Mouse (Mus musculus) bone marrow, adult 2 months (tissue): ENCODE results near the gene Mybpc3. TPM values are rescaled to one million over a fixed set of nuclear protein-coding genes. Genes with fewer than 3 reads are reported as not detected.

ENCODE experiments used
- H3K27ac ChIP-seq: fragments of 200-500 bp; 2 replicates; pipeline ENCODE4 v1.5.1; 2012; ENCODE audit warnings: low read depth, mild to moderate bottlenecking, control low read depth, inconsistent platforms, low read length; ENCODE audit not compliant: control insufficient read depth, poor library complexity, insufficient read depth
- H3K4me1 ChIP-seq: fragments of 200-500 bp; 2 replicates; pipeline ENCODE4 v1.6.1; 2011; ENCODE audit warnings: low read length; ENCODE audit not compliant: control insufficient read depth, insufficient read depth
- H3K4me3 ChIP-seq: fragments of 200-500 bp; replicated peaks from 2 replicates; pipeline ENCODE3; 2011; ENCODE audit warnings: mild to moderate bottlenecking, low read depth, low read length, control low read depth; ENCODE audit not compliant: control insufficient read depth
- CTCF ChIP-seq: fragments of 200-500 bp; IDR thresholded peaks from 2 replicates; pipeline ENCODE4 v1.5.1; 2011; ENCODE audit warnings: low read length, control low read depth; ENCODE audit not compliant: control insufficient read depth, insufficient read depth
- POLR2A ChIP-seq: fragments of 200-500 bp; IDR thresholded peaks from 2 replicates; pipeline ENCODE4 v1.6.1; 2011; ENCODE audit warnings: low read depth, mild to moderate bottlenecking, control low read depth, low read length, borderline replicate concordance; ENCODE audit not compliant: control insufficient read depth
- WGBS: fragments of 180-500 bp; shearing (Covaris S2); methylation state at CpG from one replicate; pipeline ENCODE4 v1.1.7; 2018; 5-methylcytosine and 5-hydroxymethylcytosine counted together
- polyA plus RNA-seq: library from polyadenylated mRNA; stranded (reverse); fragments of >200 nt; gene quantifications from 2 replicates; pipeline ENCODE4 v1.2.4, GENCODE M21; 2011; ENCODE audit warnings: low replicate concordance; ENCODE audit not compliant: missing spikeins, insufficient read depth, insufficient read length

The Mybpc3 gene
- 0.54 and 1.1 TPM in 2 replicates for polyA plus RNA-seq

- Histone ChIP-seq H3K4me3 (no peak within 1 kb of the TSS), H3K27ac (no peak within 1 kb of the TSS), H3K4me1 (peaks cover 1% of the 10 kb centered on the region; the same call in 1 of the 2 replicates)
- TF ChIP-seq CTCF (no peak), POLR2A (no peak)
- 80% methylated on average over 11 of the region's 11 CpGs for WGBS
Observed at GRCm38 (mm10) chr2:91117585-91118275, at the start of gene Mybpc3. Mybpc3 (plus strand) TSS chr2:91118144.

DNA sequence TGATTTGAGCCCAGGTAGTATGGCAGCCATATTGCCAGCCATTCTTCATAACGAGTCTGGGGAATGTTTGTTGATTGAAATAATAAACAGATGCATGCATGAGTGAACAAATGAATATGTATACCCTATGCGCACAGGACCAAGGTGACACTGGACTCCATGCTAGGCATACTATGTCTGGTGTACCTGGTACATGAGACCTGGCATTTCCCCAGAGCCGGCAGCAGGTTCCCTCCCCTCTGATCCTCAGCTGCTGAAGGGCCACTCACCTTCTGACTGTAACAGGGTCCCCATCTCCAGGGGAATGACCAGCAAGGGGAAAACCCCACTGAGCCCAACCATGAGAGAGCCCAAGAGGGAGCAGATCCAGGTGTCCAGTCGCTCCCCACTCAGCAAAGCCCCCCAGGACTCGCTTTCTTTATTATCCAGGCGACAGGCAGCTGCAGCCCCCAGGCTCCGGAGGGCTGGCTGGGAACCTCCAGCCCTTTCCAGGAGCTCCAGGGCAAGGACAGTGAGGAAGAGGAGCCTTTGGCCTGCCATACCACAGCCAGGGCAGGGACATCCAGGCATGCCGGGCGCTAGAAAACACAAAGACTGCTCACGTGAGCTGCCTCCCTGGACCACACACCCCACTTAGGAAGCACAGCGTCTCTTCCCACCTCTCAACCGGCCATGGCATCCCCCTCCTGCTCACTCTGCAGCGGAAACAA lies 49.6 kb upstream of the Mybpc3 start:
- 91% methylated on average over 13 of the region's 13 CpGs for WGBS
- TF ChIP-seq CTCF = no peak
- TF ChIP-seq POLR2A = no peak
- peaks cover 4% of the 10 kb centered on the region; the same call in 1 of the 2 replicates for H3K4me1 ChIP-seq
- no peak overlapping the region for H3K27ac ChIP-seq
- H3K4me3 ChIP-seq = no peak overlapping the region

DNA sequence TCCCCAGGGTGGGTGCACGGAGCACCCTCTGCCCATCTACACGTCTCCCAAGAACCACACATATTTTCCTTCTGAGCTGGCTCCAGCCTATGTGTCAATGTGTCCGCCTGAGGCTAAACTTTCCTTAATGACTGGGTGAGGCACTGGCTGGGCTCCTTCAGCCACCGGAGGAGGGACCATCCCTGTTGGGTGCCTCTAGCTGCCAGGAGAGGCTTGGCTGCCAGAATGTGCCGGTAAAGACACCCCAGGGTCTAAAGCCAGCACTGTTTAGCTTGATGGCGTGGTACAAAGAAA lies 49.1 kb upstream of the Mybpc3 start:
- H3K27ac ChIP-seq = no peak overlapping the region
- 85% methylated on average over 6 of the region's 6 CpGs for WGBS
- no peak for TF ChIP-seq POLR2A
- no peak for TF ChIP-seq CTCF
- H3K4me1 ChIP-seq = peaks cover 4% of the 10 kb centered on the region; the same call in 1 of the 2 replicates
- H3K4me3 ChIP-seq = no peak overlapping the region

GRCm38 (mm10) chr2:91069306-91070000 lies 48.5 kb upstream of the Mybpc3 start:
- peak overlapping the region; percentile 25; the same call in 1 of the 2 replicates for H3K27ac ChIP-seq
- peaks cover 4% of the 10 kb centered on the region; the same call in 1 of the 2 replicates for H3K4me1 ChIP-seq
- 12% methylated on average over 14 of the region's 14 CpGs for WGBS
- peak overlapping the region; percentile 75 for H3K4me3 ChIP-seq
- no peak for TF ChIP-seq CTCF
- no peak for TF ChIP-seq POLR2A

DNA sequence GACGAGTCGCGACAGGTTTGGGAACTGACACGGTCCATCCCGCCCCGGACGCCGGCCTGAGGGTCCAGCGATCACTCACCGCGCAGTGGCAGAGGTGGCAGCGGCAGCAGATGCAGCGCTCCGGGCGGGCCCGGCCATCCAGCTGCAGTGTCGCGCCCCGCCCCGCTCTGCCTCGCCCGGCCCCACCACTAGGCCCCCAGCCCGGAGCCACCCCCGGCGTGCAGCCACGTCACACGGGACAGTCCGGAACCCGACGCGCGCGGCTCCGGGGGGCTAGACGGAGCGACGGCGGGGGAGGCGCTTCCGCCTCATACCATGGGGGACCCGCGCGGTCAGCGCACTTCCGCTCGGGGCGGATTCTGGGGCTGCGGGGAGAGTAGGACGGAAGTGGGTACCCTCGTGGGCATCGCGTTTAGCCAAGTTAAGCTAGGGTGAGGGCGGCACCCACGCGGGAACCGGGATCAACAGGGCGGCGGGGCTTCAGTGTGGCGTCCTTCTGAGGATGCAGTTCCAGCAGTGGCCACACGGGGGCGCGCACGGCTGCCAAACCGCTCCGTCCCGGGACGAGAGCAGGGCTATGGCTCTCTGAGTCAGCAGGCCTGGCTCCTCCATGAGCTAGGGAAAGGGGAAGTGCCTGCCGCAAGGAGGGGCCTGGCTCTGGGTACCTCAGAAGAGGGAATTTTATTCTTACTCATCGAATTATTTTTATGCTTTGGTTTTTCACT lies 47.7 kb upstream of the Mybpc3 start, which contains the start of gene Slc39a13:
TSS of gene Slc39a13 (minus strand) at position 342 of the 725 bp plus-strand sequence.
- Histone ChIP-seq H3K4me3 (peak within 1 kb of the TSS; percentile 75), H3K4me1 (peaks cover 4% of the 10 kb centered on the region; the same call in 1 of the 2 replicates), H3K27ac (peak within 1 kb of the TSS; percentile 78)
- under 1% methylated on average over 69 of the region's 69 CpGs for WGBS
- TF ChIP-seq POLR2A (peak; percentile 7; the same call in 1 of the 2 replicates), CTCF (peak; percentile 96)

DNA sequence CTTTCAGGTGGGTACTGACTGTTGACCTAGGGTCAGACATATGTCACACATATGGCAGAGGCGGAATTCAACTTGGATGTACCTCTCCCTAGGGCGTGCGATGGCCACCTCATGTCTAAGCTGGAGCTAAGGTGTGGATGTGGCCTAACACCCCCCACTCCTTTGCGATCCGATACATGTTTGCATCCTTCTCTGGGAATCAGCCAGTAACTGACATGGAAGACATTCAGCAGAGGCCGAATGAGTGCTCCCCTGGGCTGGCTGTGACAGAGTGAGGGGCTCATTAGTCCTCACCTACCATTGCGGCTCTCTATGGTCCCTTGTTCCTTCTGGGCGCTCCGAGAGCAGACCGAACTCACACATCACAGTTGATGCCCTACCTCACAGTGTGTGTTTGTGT lies 46.9 kb upstream of the Mybpc3 start:
- WGBS = 91% methylated on average over 10 of the region's 10 CpGs
- no peak overlapping the region for H3K4me3 ChIP-seq
- H3K27ac ChIP-seq = no peak overlapping the region
- peaks cover 4% of the 10 kb centered on the region; the same call in 1 of the 2 replicates for H3K4me1 ChIP-seq
- TF ChIP-seq CTCF (no peak), POLR2A (no peak)

DNA sequence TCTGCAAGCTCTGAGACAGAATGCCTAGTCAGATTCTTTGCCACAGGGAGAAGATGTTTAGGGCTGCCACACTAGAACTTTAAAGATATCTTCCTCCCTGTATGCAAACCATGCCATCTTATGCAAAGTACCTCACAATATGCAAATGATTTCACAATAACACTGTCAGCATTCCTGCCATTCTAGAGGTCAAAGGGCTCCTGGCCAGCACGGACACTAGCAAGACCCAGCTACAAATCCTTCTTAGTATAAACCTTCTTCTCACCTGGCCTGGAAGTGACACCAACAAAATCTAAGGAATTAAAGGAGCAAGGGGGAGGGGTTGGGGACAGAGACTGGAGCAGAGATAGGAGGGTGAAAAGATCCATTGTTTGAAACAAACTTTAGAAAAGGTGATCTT lies 45.9 kb upstream of the Mybpc3 start:
- TF ChIP-seq POLR2A = no peak
- no peak for TF ChIP-seq CTCF
- 54% methylated on average over 1 of the region's 1 CpGs for WGBS
- no peak overlapping the region for H3K4me3 ChIP-seq
- no peak overlapping the region for H3K27ac ChIP-seq
- H3K4me1 ChIP-seq = peaks cover 4% of the 10 kb centered on the region; the same call in 1 of the 2 replicates

DNA sequence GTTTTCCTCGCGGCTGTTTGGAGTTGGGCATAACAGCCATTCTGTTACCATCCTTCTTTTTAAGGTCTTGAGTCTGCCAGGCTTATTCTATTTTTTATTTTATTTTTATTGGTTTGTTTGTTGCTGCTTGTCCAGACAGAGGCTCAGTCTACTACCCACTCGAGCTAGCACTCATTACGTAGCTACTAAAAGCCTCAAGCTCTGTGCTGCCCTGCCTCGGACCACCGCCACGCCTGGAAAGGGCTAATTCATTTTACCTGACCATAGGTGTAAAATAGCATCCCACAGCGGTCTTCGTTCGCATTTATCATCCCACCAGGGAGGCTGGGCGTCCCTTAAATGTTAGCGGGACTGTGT lies 40.0 kb upstream of the Mybpc3 start:
- WGBS = 34% methylated on average over 12 of the region's 12 CpGs
- Histone ChIP-seq H3K4me3 (peak overlapping the region; percentile 57), H3K27ac (peak overlapping the region; percentile 84), H3K4me1 (peaks cover 7% of the 10 kb centered on the region)
- TF ChIP-seq CTCF (no peak), POLR2A (no peak)
